Mouse (Mus musculus) liver, embryonic 16.5 days (tissue): ENCODE results near the gene Imp4. TPM values are rescaled to one million over a fixed set of nuclear protein-coding genes. Genes with fewer than 3 reads are reported as not detected.

Experiments used
- ATAC-seq: fragments of 200-750 bp; cut with Nextera tagmentation; 2 replicates; pipeline ENCODE4 v1.8.0; 2017; ENCODE audit warnings: low read depth, mild to moderate bottlenecking, moderate number of reproducible peaks, moderate library complexity
- H3K27ac ChIP-seq: fragments of 300-500 bp; sonication (generic); 2 replicates; pipeline ENCODE4 v1.5.1; 2014; ENCODE audit warnings: mild to moderate bottlenecking, low read length
- H3K27me3 ChIP-seq: fragments of 300-500 bp; sonication (generic); 2 replicates; pipeline ENCODE4 v1.6.1; 2014; ENCODE audit warnings: low read depth, low read length, mixed read lengths; ENCODE audit not compliant: control insufficient read depth, insufficient read depth
- H3K36me3 ChIP-seq: fragments of 300-500 bp; sonication (generic); 2 replicates; pipeline ENCODE4 v1.6.1; 2014; ENCODE audit warnings: mild to moderate bottlenecking; ENCODE audit not compliant: control insufficient read depth, insufficient read depth
- H3K4me1 ChIP-seq: fragments of 300-500 bp; sonication (generic); 2 replicates; pipeline ENCODE4 v1.6.1; 2014; ENCODE audit warnings: low read depth, low read length, mixed read lengths; ENCODE audit not compliant: control insufficient read depth
- H3K4me2 ChIP-seq: fragments of 300-500 bp; sonication (generic); 2 replicates; pipeline ENCODE4 v1.6.1; 2014; ENCODE audit warnings: low read depth, low read length, mixed read lengths
- H3K4me3 ChIP-seq: fragments of 300-500 bp; sonication (generic); 2 replicates; pipeline ENCODE4 v1.5.1; 2014; ENCODE audit warnings: low read depth, mild to moderate bottlenecking, low read length
- H3K9ac ChIP-seq: fragments of 300-500 bp; sonication (generic); 2 replicates; pipeline ENCODE4 v1.6.1; 2014; ENCODE audit warnings: low read depth, low read length
- H3K9me3 ChIP-seq: fragments of 300-500 bp; sonication (generic); replicated peaks from 2 replicates; pipeline ENCODE4 v1.6.1; 2016; ENCODE audit warnings: low read length; ENCODE audit not compliant: control insufficient read depth
- WGBS: fragments of 180-500 bp; shearing (Covaris S2); extraction: QIAGEN DNeasy Blood & Tissue Kit; methylation state at CpG from one replicate; pipeline ENCODE4 v1.1.7; 2014; ENCODE audit not compliant: insufficient replicate concordance; 5-methylcytosine and 5-hydroxymethylcytosine counted together
- microRNA-seq: library from miRNA; unstranded; fragments of <30 nt; microRNA quantifications from one replicate; pipeline ENCODE4, GENCODE M21; 2016
- polyA plus RNA-seq: library from polyadenylated mRNA; unstranded; fragments of >200 nt; fragmentation: Nextera tagmentation; extraction: Ambion mirVana; gene quantifications from 2 replicates; pipeline ENCODE4 v1.2.1, GENCODE M21; 2015

The Imp4 gene
- polyA plus RNA-seq, 1 experiment from 2014 or later, result 44.6 TPM

GRCm38 (mm10) chr1:34489852-34490541 is 50.3 kb downstream of the Imp4 start:
- Histone ChIP-seq H3K27ac (no peak overlapping the region), H3K36me3 (no peaks in the 10 kb centered on the region), H3K9me3 (no peaks in the 10 kb centered on the region), H3K4me3 (no peak overlapping the region), H3K4me2 (no peak overlapping the region), H3K27me3 (no peaks in the 10 kb centered on the region), H3K4me1 (no peaks in the 10 kb centered on the region; the same call in 1 of the 2 replicates), H3K9ac (no peak overlapping the region)
- ATAC-seq, result no peak
- 35% methylated on average over 6 of the region's 6 CpGs for WGBS

DNA sequence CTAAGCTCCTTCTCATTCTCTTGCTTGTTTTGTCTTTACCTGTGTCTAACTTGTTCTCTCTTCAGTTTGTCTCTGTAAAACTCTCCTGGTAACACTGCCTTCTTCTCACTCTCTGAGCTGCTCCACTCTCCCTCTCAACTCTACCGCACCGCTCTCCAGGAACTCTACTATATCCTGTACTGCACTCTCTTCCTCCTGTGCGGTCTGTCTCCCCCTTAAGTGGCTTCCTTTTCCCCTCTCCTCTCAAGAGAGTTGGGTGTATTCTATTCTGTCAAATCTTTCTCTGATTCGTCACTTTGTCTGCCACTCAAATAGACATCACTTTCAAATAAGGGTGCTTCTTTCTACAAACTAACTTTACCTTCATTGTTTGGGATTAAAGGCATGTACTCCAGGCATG is 51.8 kb downstream of the Imp4 start:
- no peaks in the 10 kb centered on the region for H3K9me3 ChIP-seq
- no peaks in the 10 kb centered on the region for H3K4me1 ChIP-seq
- H3K4me2 ChIP-seq, result no peak overlapping the region
- H3K9ac ChIP-seq, result no peak overlapping the region
- no peak for ATAC-seq
- H3K4me3 ChIP-seq, result no peak overlapping the region
- no peaks in the 10 kb centered on the region for H3K36me3 ChIP-seq
- 48% methylated on average over 4 of the region's 4 CpGs for WGBS
- no peak overlapping the region for H3K27ac ChIP-seq
- H3K27me3 ChIP-seq, result no peaks in the 10 kb centered on the region

Small RNA genes within 50 kb of the gene (microRNA-seq; reads per million reads assigned to microRNA genes)
- 11.6 reads per million, percentile 29 among the genes with 10 or more reads in this experiment for gene Mir5103

Other genes starting within 250 kb of the Imp4 start
- gene Ccdc115, start 179 bp upstream of the Imp4 start, polyA plus RNA-seq, result 20.8 and 23.0 TPM in 2 replicates
- gene Ptpn18, start 19.9 kb downstream of the Imp4 start, polyA plus RNA-seq, result 16.7 and 19.2 TPM in 2 replicates
- gene Prss39, start 58.6 kb downstream of the Imp4 start, polyA plus RNA-seq, result not detected in 2 replicates
- not detected in 2 replicates for gene Cfc1, start 95.8 kb downstream of the Imp4 start, polyA plus RNA-seq
- gene Prss40, start 121.1 kb downstream of the Imp4 start, polyA plus RNA-seq, result not detected in 2 replicates
- gene Amer3, start 139.8 kb downstream of the Imp4 start, polyA plus RNA-seq, result 0.01 TPM in 1 of 2 replicates, not detected in the other